Mouse (Mus musculus): ENCODE results near the gene Zfp697. TPM values are rescaled to one million over a fixed set of nuclear protein-coding genes. Genes with fewer than 3 reads are reported as not detected.

The Zfp697 gene
- polyA plus RNA-seq, 1 experiment, result 0.25 TPM

DNA sequence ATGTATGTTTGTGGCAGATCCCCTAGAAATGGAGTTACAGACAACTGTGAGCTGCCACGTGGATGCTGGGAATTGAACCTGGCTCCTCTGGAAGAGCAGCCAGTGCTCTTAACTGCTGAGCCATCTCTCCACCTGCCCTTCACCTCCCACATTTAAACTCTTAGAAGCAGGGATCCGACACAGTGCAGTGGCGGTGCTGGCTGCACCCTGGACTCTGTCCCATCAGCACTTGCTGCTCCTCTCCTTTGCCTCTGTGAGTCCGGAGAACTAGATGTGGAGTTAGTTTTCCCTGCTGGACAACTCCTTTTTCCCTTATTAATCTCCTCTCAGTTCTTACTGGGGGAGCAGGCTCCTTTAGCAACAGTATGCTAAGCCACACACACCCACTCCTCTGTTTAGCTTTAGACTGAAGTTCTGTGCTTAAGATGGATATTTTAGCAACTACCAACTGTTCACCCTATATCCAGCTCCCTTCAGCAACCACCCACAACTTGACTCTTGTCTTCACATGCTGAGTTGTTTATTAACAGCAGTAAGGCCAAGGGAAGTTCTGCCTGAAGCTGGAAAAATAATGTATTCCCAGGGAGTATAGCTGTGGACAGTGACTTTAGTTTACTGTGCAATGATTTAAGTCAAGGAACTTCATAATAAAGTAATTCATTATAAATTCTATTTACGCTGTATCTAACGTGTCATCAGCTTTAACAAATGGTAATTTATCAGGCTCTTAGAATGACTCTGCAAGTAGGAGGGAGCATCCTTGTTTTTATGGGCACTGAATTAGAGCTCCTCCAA, 36.9 kb downstream of the Zfp697 start:
- Histone ChIP-seq H3K4me3 (ENCODE audit: insufficient read depth, low read length) (no peak overlapping the region), H3K27ac (ENCODE audit: insufficient read depth, low read depth, low read length) (no peak overlapping the region), H3K4me1 (ENCODE audit: control insufficient read depth, insufficient read depth, low read length) (peaks cover 11% of the 10 kb centered on the region; the same call in 1 of the 2 replicates)
- TF ChIP-seq POLR2A (IDR thresholded peaks at IDR 0.05; ENCODE audit: borderline replicate concordance, low read depth, low read length) (no peak), CTCF (IDR thresholded peaks at IDR 0.05; ENCODE audit: low read depth, low read length) (no peak)

DNA sequence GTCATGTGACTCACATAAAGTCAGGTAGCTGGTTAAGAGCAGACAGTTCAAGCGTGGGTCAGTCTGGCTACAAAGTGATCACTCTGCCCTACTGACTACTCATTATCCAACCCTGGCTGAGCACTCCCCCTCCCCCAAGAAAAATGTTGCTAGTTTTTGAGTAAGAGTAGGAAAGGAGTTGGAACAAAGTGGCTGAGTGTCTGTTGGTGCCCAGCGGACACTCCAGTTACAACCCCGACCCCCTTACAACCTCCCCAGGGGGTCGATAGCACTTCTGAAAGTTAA, 37.5 kb downstream of the Zfp697 start:
- TF ChIP-seq POLR2A (IDR thresholded peaks at IDR 0.05; ENCODE audit: borderline replicate concordance, low read depth, low read length) (no peak), CTCF (IDR thresholded peaks at IDR 0.05; ENCODE audit: low read depth, low read length) (no peak)
- Histone ChIP-seq H3K4me1 (ENCODE audit: control insufficient read depth, insufficient read depth, low read length) (peaks cover 11% of the 10 kb centered on the region; the same call in 1 of the 2 replicates), H3K27ac (ENCODE audit: insufficient read depth, low read depth, low read length) (no peak overlapping the region), H3K4me3 (ENCODE audit: insufficient read depth, low read length) (no peak overlapping the region)

DNA sequence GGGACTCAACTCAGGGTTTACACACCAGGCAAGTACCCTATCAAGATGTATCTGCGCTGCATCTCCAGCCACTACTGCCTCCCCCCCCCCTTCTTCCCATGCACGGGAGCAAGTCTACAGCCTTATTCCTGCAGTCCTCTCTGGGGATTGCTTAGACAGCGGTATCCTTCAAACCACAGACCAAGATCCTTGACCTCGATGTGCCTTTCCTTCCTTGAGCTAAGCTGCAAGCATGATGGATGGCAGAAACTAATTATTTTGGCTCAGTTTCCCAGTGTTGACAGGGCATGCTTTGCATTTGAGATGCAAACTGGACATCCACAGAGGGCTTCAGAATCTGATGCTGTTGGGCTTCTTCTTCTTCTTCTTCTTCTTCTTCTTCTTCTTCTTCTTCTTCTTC, 40.7 kb downstream of the Zfp697 start:
- Histone ChIP-seq H3K27ac (ENCODE audit: insufficient read depth, low read depth, low read length) (no peak overlapping the region), H3K4me1 (ENCODE audit: control insufficient read depth, insufficient read depth, low read length) (no peaks in the 10 kb centered on the region), H3K4me3 (ENCODE audit: insufficient read depth, low read length) (no peak overlapping the region)
- TF ChIP-seq CTCF (IDR thresholded peaks at IDR 0.05; ENCODE audit: low read depth, low read length) (no peak), POLR2A (IDR thresholded peaks at IDR 0.05; ENCODE audit: borderline replicate concordance, low read depth, low read length) (no peak)

DNA sequence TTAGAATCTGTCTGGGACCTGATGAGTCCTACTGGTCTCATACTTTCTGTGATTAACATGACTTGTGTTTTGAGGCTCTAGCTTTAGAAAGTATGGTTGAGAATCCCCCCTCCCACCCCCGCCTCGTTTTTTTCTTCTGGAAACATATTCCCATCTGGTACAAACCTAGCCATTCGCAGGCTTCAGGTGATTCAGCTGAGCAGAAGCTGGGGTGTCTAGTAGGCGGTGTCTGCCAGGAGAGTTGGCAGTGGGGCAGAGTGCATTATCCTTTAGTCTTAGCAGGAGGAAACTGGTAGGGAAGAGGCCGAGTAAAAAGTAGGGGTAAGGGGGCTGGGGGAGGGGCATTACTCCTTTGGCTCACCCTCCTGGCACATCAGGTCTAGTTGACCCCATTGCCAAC, 44.5 kb downstream of the Zfp697 start:
- Histone ChIP-seq H3K4me1 (ENCODE audit: control insufficient read depth, insufficient read depth, low read length) (peaks cover 8% of the 10 kb centered on the region), H3K27ac (ENCODE audit: insufficient read depth, low read depth, low read length) (no peak overlapping the region), H3K4me3 (ENCODE audit: insufficient read depth, low read length) (no peak overlapping the region)
- TF ChIP-seq POLR2A (IDR thresholded peaks at IDR 0.05; ENCODE audit: borderline replicate concordance, low read depth, low read length) (no peak), CTCF (IDR thresholded peaks at IDR 0.05; ENCODE audit: low read depth, low read length) (no peak)

DNA sequence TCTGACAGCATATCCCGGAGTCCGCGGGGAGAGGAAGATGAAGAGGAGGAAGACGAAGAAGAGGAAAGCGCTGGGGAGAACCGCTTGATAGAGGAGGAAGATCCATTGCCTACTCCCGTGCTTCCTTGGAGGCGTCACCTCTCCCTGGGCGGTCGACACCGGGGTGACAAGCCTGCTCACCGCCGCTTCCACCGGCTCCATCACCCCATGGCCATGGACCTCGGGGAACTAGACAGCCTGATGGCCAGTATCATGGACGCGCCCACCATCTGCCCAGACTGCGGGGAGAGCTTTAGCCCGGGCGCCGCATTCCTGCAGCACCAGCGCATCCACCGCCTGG, 45.0 kb downstream of the Zfp697 start:
- H3K4me3 ChIP-seq (ENCODE audit: insufficient read depth, low read length), result peak overlapping the region; percentile 69
- H3K27ac ChIP-seq (ENCODE audit: insufficient read depth, low read depth, low read length), result no peak overlapping the region
- H3K4me1 ChIP-seq (ENCODE audit: control insufficient read depth, insufficient read depth, low read length), result peaks cover 8% of the 10 kb centered on the region
- TF ChIP-seq CTCF (IDR thresholded peaks at IDR 0.05; ENCODE audit: low read depth, low read length) (no peak), POLR2A (IDR thresholded peaks at IDR 0.05; ENCODE audit: borderline replicate concordance, low read depth, low read length) (no peak)

DNA sequence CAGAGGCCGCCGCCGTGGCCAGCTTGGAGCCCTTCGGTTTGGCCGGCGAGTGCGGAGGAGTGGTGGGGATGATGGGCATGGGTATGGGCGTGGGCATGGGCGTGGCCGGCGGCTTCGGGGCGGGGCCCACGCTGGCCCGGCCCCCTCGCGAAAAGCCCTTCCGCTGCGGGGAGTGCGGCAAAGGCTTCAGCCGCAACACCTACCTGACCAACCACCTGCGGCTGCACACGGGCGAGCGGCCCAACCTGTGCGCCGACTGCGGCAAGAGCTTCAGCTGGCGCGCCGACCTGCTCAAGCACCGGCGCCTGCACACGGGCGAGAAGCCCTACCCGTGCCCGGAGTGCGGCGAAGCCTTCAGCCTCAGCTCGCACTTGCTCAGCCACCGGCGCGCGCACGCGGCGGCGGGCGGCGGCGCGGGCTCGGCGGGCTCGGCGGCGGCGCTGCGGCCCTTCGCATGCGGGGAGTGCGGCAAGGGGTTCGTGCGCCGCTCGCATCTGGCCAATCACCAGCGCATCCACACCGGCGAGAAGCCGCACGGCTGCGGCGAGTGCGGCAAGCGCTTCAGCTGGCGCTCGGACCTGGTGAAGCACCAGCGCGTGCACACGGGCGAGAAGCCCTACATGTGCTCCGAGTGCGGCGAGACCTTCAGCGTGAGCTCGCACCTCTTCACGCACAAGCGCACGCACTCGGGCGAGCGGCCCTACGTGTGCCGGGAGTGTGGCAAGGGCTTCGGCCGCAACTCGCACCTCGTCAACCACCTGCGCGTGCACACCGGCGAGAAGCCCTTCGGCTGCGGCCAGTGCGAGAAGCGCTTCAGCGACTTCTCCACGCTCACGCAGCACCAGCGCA, 45.6 kb downstream of the Zfp697 start:
- Histone ChIP-seq H3K4me3 (ENCODE audit: insufficient read depth, low read length) (peak overlapping the region; percentile 69), H3K4me1 (ENCODE audit: control insufficient read depth, insufficient read depth, low read length) (peaks cover 8% of the 10 kb centered on the region), H3K27ac (ENCODE audit: insufficient read depth, low read depth, low read length) (no peak overlapping the region)
- TF ChIP-seq CTCF (IDR thresholded peaks at IDR 0.05; ENCODE audit: low read depth, low read length) (no peak), POLR2A (IDR thresholded peaks at IDR 0.05; ENCODE audit: borderline replicate concordance, low read depth, low read length) (no peak)

DNA sequence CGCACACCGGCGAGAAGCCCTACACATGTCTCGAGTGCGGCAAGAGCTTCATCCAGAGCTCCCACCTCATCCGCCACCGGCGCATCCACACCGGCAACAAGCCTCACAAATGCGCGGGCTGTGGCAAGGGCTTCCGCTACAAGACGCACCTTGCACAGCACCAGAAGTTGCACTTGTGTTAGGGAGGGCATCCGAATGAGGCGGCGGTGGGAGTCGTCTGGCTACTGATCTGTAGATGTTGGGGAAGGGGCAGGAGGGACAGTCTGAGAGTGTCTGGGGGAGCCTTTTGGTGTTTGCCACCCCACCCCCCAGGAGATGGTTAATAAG, 46.2 kb downstream of the Zfp697 start:
- peaks cover 8% of the 10 kb centered on the region for H3K4me1 ChIP-seq (ENCODE audit: control insufficient read depth, insufficient read depth, low read length)
- peak overlapping the region; percentile 69 for H3K4me3 ChIP-seq (ENCODE audit: insufficient read depth, low read length)
- H3K27ac ChIP-seq (ENCODE audit: insufficient read depth, low read depth, low read length), result no peak overlapping the region
- TF ChIP-seq CTCF (IDR thresholded peaks at IDR 0.05; ENCODE audit: low read depth, low read length) (no peak), POLR2A (IDR thresholded peaks at IDR 0.05; ENCODE audit: borderline replicate concordance, low read depth, low read length) (no peak)

DNA sequence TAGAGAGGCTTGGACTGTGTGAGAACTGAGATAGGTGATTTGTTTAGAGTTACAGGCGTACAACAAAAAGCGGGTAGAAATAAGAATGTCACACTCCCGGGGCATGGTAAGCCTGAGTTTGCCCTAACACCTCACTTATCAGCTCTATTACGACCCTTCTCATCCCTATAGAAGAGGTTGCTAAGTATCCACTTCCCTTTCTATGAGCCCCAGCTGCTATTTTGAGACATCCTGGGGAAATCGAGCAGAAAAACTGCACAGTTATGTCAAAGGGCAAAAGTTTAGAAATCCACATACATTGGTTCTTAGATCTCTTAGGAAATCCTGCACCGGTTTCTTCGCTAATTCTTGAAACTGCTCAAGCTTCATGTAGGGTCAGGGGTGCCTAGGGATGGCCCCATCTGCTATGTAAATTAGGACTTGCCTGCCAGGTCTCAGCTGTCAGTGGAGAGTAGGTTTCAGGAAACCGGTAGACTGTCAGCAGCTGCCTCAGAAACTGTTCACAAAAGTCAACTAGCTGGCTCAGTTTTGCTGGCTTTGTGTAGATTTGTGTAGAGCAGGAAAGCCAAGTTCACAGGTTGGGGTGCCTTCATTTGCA, 46.8 kb downstream of the Zfp697 start:
- H3K4me1 ChIP-seq (ENCODE audit: control insufficient read depth, insufficient read depth, low read length), result peaks cover 8% of the 10 kb centered on the region
- H3K27ac ChIP-seq (ENCODE audit: insufficient read depth, low read depth, low read length), result no peak overlapping the region
- H3K4me3 ChIP-seq (ENCODE audit: insufficient read depth, low read length), result peak overlapping the region; percentile 69; the same call in 1 of the 2 replicates
- TF ChIP-seq CTCF (IDR thresholded peaks at IDR 0.05; ENCODE audit: low read depth, low read length), result no peak
- no peak for TF ChIP-seq POLR2A (IDR thresholded peaks at IDR 0.05; ENCODE audit: borderline replicate concordance, low read depth, low read length)

DNA sequence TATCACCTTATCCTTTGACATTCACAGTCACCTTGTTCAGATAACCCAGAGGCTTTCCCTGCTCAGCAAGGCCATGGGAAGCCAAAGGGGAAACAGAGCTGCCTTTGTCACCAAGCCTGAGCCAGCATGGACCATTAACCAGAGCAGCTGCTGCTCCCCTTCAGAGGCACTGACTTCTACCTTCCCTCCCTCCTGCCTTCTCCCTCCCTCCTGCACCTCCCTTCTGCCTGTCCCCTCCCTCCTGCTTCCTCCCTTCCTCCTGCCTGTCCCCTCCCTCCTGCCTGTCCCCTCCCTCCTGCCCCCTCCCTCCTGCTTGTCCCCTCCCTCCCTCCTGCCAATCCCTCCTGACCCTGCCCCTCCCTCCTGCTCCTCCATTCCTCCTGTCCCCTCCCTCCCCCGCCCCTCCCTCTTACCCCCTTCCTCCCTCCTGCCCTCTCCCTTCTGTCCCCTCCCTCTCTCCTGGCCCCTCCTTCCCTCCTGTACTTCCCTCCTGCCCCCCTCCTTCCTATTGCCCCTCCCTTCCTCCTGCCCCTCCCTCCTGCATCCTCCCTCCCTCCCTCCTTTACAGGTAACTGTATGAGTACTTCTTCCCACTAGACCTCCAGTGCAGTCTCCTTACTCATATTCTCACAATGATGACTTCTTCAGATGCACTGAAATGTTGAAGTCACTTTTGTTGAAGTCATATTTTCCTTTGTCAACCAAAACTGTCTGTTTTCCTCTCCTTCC, 52.0 kb downstream of the Zfp697 start:
- H3K27ac ChIP-seq (ENCODE audit: insufficient read depth, low read depth, low read length), result no peak overlapping the region
- H3K4me3 ChIP-seq (ENCODE audit: insufficient read depth, low read length), result no peak overlapping the region
- TF ChIP-seq CTCF (IDR thresholded peaks at IDR 0.05; ENCODE audit: low read depth, low read length) (no peak), POLR2A (IDR thresholded peaks at IDR 0.05; ENCODE audit: borderline replicate concordance, low read depth, low read length) (no peak)
- H3K4me1 ChIP-seq (ENCODE audit: control insufficient read depth, insufficient read depth, low read length), result peaks cover 1% of the 10 kb centered on the region; the same call in 1 of the 2 replicates
